In genomic region chr16:66013608-66014007, GRCm38 (mm10) we compare ENCODE assay signal across 10 mouse cellular contexts.
A peak's percentile ranks its signal among the peaks of the same experiment; 100 is the strongest.
DNase-seq lines count a peak whose midpoint lies in the region; ATAC-seq and TF ChIP-seq lines count a peak whose summit lies in the region.
"Had no signal": no experiment of that assay in that cellular context is flagged by ENCODE, and none has a peak within 500 bp of the region (broad histone marks: within the 10 kb centered on the region; RNA-seq: fewer than 3 reads in every experiment).

No protein-coding gene starts in this region.

- H3K4me3 ChIP-seq in gastrocnemius, adult 2 months, result no peak overlapping the region
- H3K4me3 ChIP-seq in hindbrain, embryonic 13.5 days, result no peak overlapping the region
- no peak overlapping the region for H3K4me3 ChIP-seq in thymus, adult 2 months (ENCODE audit: control insufficient read depth, insufficient read depth, low read length)

- intact Hi-C loops in gastrocnemius, adult 2 months (cut with DNase I), result loop anchor here (2.0 kb wide), 1 partner anchor 385 kb away; no protein-coding TSS in a partner anchor

- peak; percentile 63 for TF ChIP-seq CTCF in gastrocnemius, adult 2 months (IDR thresholded peaks at IDR 0.05)
- TF ChIP-seq CTCF in thymus, adult 2 months (IDR thresholded peaks at IDR 0.05; ENCODE audit: borderline replicate concordance, control insufficient read depth, extremely low read depth, insufficient read depth, low read length, poor library complexity), result no peak

- no peaks in the 10 kb centered on the region for H3K9me3 ChIP-seq in hindbrain, embryonic 13.5 days

- 17% methylated on average over 2 of the region's 2 CpGs for WGBS in hindbrain, embryonic 13.5 days
- 17% methylated on average over 2 of the region's 2 CpGs for WGBS in thymus, adult 2 months

- no peak overlapping the region for H3K9ac ChIP-seq in hindbrain, embryonic 13.5 days

- H3K4me1 ChIP-seq in hindbrain, embryonic 13.5 days (replicated peaks), result peaks cover 4% of the 10 kb centered on the region; the same call in 1 of the 2 replicates
- H3K4me1 ChIP-seq in thymus, adult 2 months (replicated peaks; ENCODE audit: control insufficient read depth, insufficient read depth, low read length), result no peaks in the 10 kb centered on the region

- no peak overlapping the region for H3K4me2 ChIP-seq in hindbrain, embryonic 13.5 days

- no peaks in the 10 kb centered on the region for H3K36me3 ChIP-seq in hindbrain, embryonic 13.5 days
- H3K36me3 ChIP-seq in thymus, adult 2 months (ENCODE audit: control insufficient read depth, insufficient read depth, low read length), result no peaks in the 10 kb centered on the region

- H3K27me3 ChIP-seq in hindbrain, embryonic 13.5 days, result no peaks in the 10 kb centered on the region
- H3K27me3 ChIP-seq in thymus, adult 2 months (ENCODE audit: control insufficient read depth, insufficient read depth, low read length), result no peaks in the 10 kb centered on the region

- no peak for TF ChIP-seq POLR2A in thymus, adult 2 months (IDR thresholded peaks at IDR 0.05; ENCODE audit: control insufficient read depth, extremely low read depth, insufficient read depth, low read length, poor library complexity)

- no peak overlapping the region for H3K27ac ChIP-seq in gastrocnemius, adult 2 months
- no peak overlapping the region for H3K27ac ChIP-seq in hindbrain, embryonic 13.5 days
- no peak overlapping the region for H3K27ac ChIP-seq in thymus, adult 2 months (ENCODE audit: control insufficient read depth, insufficient read depth, low read length)
- H3K27ac ChIP-seq: macrophage had no signal

- ATAC-seq in hindbrain, embryonic 13.5 days (ENCODE audit: low FRiP score), result 0 out of 2 replicates have a peak, but pooled peaks have one; percentile 46
- no peak for ATAC-seq in erythroid progenitor cell, adult 5-6 weeks (replicated peaks; ENCODE audit: low FRiP score, poor library complexity, severe bottlenecking)

- DNase-seq in gastrocnemius, adult 2 months, result no peak
- DNase-seq in gastrocnemius, adult 8-10 months (ENCODE audit: low spot score in 2 of 2), result no peak
- DNase-seq in 3T3-L1 (ENCODE audit: low read depth, low spot score) (peak; percentile 77), ZHBTc4 (ENCODE audit: low read depth, low spot score) (peak; percentile 45)
- no peak for DNase-seq in thymus, adult 2 months
- no peak for DNase-seq in urinary bladder, postnatal 36 days (ENCODE audit: low spot score in 2 of 2)
- DNase-seq: kidney, adult 18-20 months had no signal

Comparison
In these comparisons a context has a peak if more than half of its experiments do, and no peak if none do; other contexts are left out.
1. DNase-seq: peak in 3T3-L1 (single experiment) and ZHBTc4 (single experiment); none in gastrocnemius, adult 2 months (single experiment), gastrocnemius, adult 8-10 months (0 of 2), thymus, adult 2 months (single experiment) and urinary bladder, postnatal 36 days (0 of 2).